Mouse (Mus musculus) fat pad, adult 2 months (tissue): Measurements from ENCODE around the gene Srsf10.
A peak's percentile ranks its signal among the peaks of the same experiment; 100 is the strongest.

Source experiments
- DNase-seq: peaks from one replicate; pipeline ENCODE4 v3.0.0-alpha.2; 2011; ENCODE audit warnings: low read depth, low spot score; ENCODE audit errors: extremely low read depth

Srsf10 gene

GRCm38 (mm10) chr4:135883881-135884516 lies 28.5 kb downstream of the Srsf10 start:
- DNase-seq, result no peak

- no peak for DNase-seq
Measured at GRCm38 (mm10) chr4:135884531-135884930, 29.0 kb downstream of the Srsf10 start.

- no peak for DNase-seq
Measured at GRCm38 (mm10) chr4:135885676-135886075, 30.1 kb downstream of the Srsf10 start.

- no peak for DNase-seq
Measured at GRCm38 (mm10) chr4:135886184-135886583, 30.6 kb downstream of the Srsf10 start.

GRCm38 (mm10) chr4:135888448-135889057 lies 33.0 kb downstream of the Srsf10 start:
- DNase-seq, result no peak

GRCm38 (mm10) chr4:135889146-135889883 lies 33.8 kb downstream of the Srsf10 start:
- DNase-seq, result no peak

GRCm38 (mm10) chr4:135889884-135890283 lies 34.3 kb downstream of the Srsf10 start:
- DNase-seq, result no peak

- DNase-seq, result no peak
Measured at GRCm38 (mm10) chr4:135891539-135891938, 36.0 kb downstream of the Srsf10 start.

- no peak for DNase-seq
Measured at GRCm38 (mm10) chr4:135892884-135893283, 37.3 kb downstream of the Srsf10 start.

- no peak for DNase-seq
Measured at GRCm38 (mm10) chr4:135895071-135895571, 39.6 kb downstream of the Srsf10 start, which contains the start of gene Cnr2. Gene Cnr2, plus strand, starts transcription at chr4:135895394.

- DNase-seq, result no peak
Measured at GRCm38 (mm10) chr4:135896157-135896556, 40.6 kb downstream of the Srsf10 start.

GRCm38 (mm10) chr4:135898380-135899049 lies 43.0 kb downstream of the Srsf10 start:
- DNase-seq, result no peak

GRCm38 (mm10) chr4:135899050-135899448 lies 43.5 kb downstream of the Srsf10 start:
- no peak for DNase-seq

- DNase-seq, result no peak
Measured at GRCm38 (mm10) chr4:135900008-135900407, 44.5 kb downstream of the Srsf10 start.

GRCm38 (mm10) chr4:135902606-135903242 lies 47.2 kb downstream of the Srsf10 start:
- DNase-seq, result no peak

- no peak for DNase-seq
Measured at GRCm38 (mm10) chr4:135904810-135905209, 49.3 kb downstream of the Srsf10 start.

- DNase-seq, result peak; percentile 46
Measured at GRCm38 (mm10) chr4:135906633-135907032, 51.1 kb downstream of the Srsf10 start.

GRCm38 (mm10) chr4:135909326-135910066 lies 53.9 kb downstream of the Srsf10 start:
- no peak for DNase-seq

- no peak for DNase-seq
Measured at GRCm38 (mm10) chr4:135911531-135911930, 56.0 kb downstream of the Srsf10 start.

GRCm38 (mm10) chr4:135912164-135912563 lies 56.6 kb downstream of the Srsf10 start:
- no peak for DNase-seq
